Mouse (Mus musculus) heart, embryonic 16.5 days (tissue): Measurements from ENCODE around the gene Gm5460. TPM values are rescaled to one million over a fixed set of nuclear protein-coding genes. Genes with fewer than 3 reads are reported as not detected.

Experiments used
- ATAC-seq: fragments of 200-750 bp; cut with Nextera tagmentation; replicated peaks from 2 replicates; pipeline ENCODE4 v1.8.0; 2017; ENCODE audit warnings: moderate number of reproducible peaks; ENCODE audit not compliant: insufficient read depth, low FRiP score; ENCODE audit errors: extremely low read depth
- H3K27ac ChIP-seq: fragments of 300-500 bp; sonication (generic); 2 replicates; pipeline ENCODE4 v1.5.1; 2014; ENCODE audit warnings: mild to moderate bottlenecking, low read length, control low read depth, moderate library complexity
- H3K27me3 ChIP-seq: fragments of 300-500 bp; sonication (generic); 2 replicates; pipeline ENCODE4 v1.6.1; 2014; ENCODE audit warnings: low read length, mixed read lengths; ENCODE audit not compliant: control insufficient read depth, insufficient read depth
- H3K36me3 ChIP-seq: fragments of 300-500 bp; sonication (generic); 2 replicates; pipeline ENCODE4 v1.6.1; 2014; ENCODE audit not compliant: control insufficient read depth, insufficient read depth
- H3K4me1 ChIP-seq: fragments of 300-500 bp; sonication (generic); 2 replicates; pipeline ENCODE4 v1.6.1; 2014; ENCODE audit warnings: low read length, mixed read lengths; ENCODE audit not compliant: control insufficient read depth, insufficient read depth
- H3K4me2 ChIP-seq: fragments of 300-500 bp; sonication (generic); 2 replicates; pipeline ENCODE4 v1.6.1; 2014; ENCODE audit warnings: low read depth, mild to moderate bottlenecking, control low read depth, low read length
- H3K4me3 ChIP-seq: fragments of 300-500 bp; sonication (generic); 2 replicates; pipeline ENCODE4 v1.5.1; 2014; ENCODE audit warnings: mild to moderate bottlenecking, control low read depth, low read length
- H3K9ac ChIP-seq: fragments of 300-500 bp; sonication (generic); 2 replicates; pipeline ENCODE4 v1.6.1; 2014; ENCODE audit warnings: low read length, control low read depth
- H3K9me3 ChIP-seq: fragments of 300-500 bp; sonication (generic); replicated peaks from 2 replicates; pipeline ENCODE4 v1.6.1; 2016; ENCODE audit warnings: low read length; ENCODE audit not compliant: control insufficient read depth
- WGBS: fragments of 180-500 bp; shearing (Covaris S2); extraction: QIAGEN DNeasy Blood & Tissue Kit; methylation state at CpG from one replicate; pipeline ENCODE4 v1.1.7; 2014; 5-methylcytosine and 5-hydroxymethylcytosine counted together
- polyA plus RNA-seq: library from polyadenylated mRNA; unstranded; fragments of >200 nt; fragmentation: Nextera tagmentation; extraction: Ambion mirVana; gene quantifications from 2 replicates; pipeline ENCODE4 v1.2.1, GENCODE M21; 2015

Gm5460 gene
- not detected in 2 replicates for polyA plus RNA-seq

- Histone ChIP-seq H3K4me2 (no peak within 1 kb of the TSS), H3K9me3 (no peaks in the 10 kb centered on the region), H3K4me1 (no peaks in the 10 kb centered on the region), H3K27me3 (no peaks in the 10 kb centered on the region), H3K36me3 (no peaks in the 10 kb centered on the region), H3K4me3 (no peak within 1 kb of the TSS), H3K9ac (no peak within 1 kb of the TSS), H3K27ac (no peak within 1 kb of the TSS)
- 94% methylated on average over 4 of the region's 4 CpGs for WGBS
- ATAC-seq: no peak
These were observed at the start of gene Gm5460 for GRCm38 (mm10) chr14:34016381-34016780. Gm5460 (plus strand) TSS chr14:34016758.

DNA sequence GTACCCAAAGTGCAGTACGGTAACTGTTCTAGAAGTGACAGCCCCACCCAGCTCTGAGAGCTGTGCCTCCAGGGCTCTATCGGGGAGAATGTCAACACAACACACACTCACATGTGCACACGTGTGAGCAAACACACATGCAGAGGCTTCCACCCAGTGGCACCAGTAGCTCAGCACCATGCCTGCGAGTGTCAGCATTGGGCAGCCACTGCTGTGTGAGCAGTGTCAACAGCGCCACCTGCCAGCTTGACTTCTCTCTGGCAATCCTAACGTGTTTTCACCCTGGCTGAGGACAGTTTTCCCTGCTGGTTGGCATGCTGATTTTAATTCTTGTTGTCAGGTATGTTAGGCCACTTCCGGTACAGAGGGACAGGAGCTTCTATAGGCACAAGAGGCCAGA lies 43.9 kb upstream of the Gm5460 start:
- peaks cover under 1% of the 10 kb centered on the region; the same call in 1 of the 2 replicates for H3K27me3 ChIP-seq
- no peaks in the 10 kb centered on the region for H3K4me1 ChIP-seq
- H3K4me2 ChIP-seq: no peak overlapping the region
- no peak overlapping the region for H3K9ac ChIP-seq
- H3K36me3 ChIP-seq: no peaks in the 10 kb centered on the region
- H3K27ac ChIP-seq: no peak overlapping the region
- no peak for ATAC-seq
- no peaks in the 10 kb centered on the region for H3K9me3 ChIP-seq
- no peak overlapping the region for H3K4me3 ChIP-seq
- WGBS: 42% methylated on average over 7 of the region's 7 CpGs

DNA sequence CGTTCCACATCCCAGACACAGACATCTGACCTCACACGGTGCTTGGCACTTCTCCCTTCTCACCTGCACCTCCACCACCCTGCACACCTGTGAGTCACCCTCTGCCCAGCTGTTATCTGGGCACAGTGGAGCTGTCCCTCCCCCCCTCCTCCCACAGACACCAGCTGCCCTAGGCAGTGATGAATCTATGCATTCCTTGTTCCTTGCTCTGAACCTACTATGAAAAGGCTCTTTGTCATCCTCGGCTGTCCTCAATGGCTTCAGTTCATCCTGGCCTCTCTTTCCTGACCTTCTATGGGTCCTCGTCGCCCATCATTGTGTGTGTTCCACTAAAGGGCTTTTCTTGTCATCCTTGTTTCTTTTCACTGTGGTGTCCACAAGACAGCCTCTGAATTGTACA lies 41.8 kb upstream of the Gm5460 start:
- Histone ChIP-seq H3K4me2 (no peak overlapping the region), H3K9ac (no peak overlapping the region), H3K36me3 (no peaks in the 10 kb centered on the region), H3K27me3 (peaks cover 10% of the 10 kb centered on the region), H3K4me3 (no peak overlapping the region), H3K4me1 (no peaks in the 10 kb centered on the region; the same call in 1 of the 2 replicates), H3K27ac (no peak overlapping the region), H3K9me3 (no peaks in the 10 kb centered on the region)
- ATAC-seq: no peak
- WGBS: 63% methylated on average over 5 of the region's 5 CpGs

DNA sequence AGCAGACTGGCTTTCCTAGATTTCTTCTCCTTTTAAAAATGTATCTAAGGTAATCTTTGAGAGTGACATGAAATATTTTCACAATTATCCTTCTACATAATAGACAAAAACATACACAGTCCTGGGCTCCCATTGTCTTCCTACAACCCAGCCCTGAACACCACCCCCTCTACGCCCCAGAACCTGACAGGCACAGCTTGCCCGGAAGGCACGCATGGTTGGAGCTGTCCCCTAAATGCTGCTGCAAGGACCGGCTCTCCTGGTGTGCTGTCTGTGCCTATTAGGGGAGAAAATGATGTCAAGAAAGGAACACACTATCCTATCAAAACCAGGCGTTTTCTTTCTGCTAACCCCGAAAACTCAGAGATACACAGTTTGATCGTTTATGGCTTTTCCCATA lies 38.8 kb upstream of the Gm5460 start:
- Histone ChIP-seq H3K4me2 (no peak overlapping the region), H3K4me3 (no peak overlapping the region), H3K9ac (no peak overlapping the region), H3K36me3 (no peaks in the 10 kb centered on the region), H3K27ac (no peak overlapping the region), H3K9me3 (no peaks in the 10 kb centered on the region), H3K4me1 (no peaks in the 10 kb centered on the region; the same call in 1 of the 2 replicates), H3K27me3 (peaks cover 10% of the 10 kb centered on the region)
- no peak for ATAC-seq
- 41% methylated on average over 7 of the region's 7 CpGs for WGBS

DNA sequence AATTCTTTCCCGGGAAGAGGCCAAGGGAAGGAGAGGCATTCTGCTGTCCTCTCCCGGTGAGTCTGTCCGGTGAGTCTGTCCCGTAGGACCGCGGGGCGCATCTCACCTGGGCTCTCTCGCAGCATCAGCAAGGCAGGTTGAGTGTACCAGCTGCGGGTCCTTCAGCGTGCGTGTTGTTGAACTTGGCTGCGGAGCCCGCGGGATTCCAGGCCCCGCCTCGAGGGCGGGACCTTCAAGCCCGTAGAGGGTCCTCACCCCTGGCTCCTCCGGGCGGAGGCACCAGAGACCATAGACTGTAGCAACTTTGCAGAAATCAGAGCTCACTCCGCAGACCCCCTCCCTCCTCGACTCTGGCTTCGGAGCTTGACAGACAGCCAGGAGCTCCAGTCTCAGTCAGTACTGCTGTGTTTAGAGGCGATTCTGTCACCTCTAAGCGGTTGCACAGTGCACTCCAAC lies 37.9 kb upstream of the Gm5460 start, which contains the start of gene Zfp488:
TSS of gene Zfp488 (minus strand) at position 161 of the 456 bp plus-strand sequence.
- Histone ChIP-seq H3K36me3 (no peaks in the 10 kb centered on the region), H3K27me3 (peaks cover 10% of the 10 kb centered on the region), H3K9me3 (no peaks in the 10 kb centered on the region), H3K4me2 (peak within 1 kb of the TSS; percentile 69), H3K9ac (no peak within 1 kb of the TSS), H3K27ac (no peak within 1 kb of the TSS), H3K4me1 (no peaks in the 10 kb centered on the region; the same call in 1 of the 2 replicates), H3K4me3 (peak within 1 kb of the TSS; percentile 43)
- ATAC-seq: no peak
- WGBS: under 1% methylated on average over 25 of the region's 25 CpGs

DNA sequence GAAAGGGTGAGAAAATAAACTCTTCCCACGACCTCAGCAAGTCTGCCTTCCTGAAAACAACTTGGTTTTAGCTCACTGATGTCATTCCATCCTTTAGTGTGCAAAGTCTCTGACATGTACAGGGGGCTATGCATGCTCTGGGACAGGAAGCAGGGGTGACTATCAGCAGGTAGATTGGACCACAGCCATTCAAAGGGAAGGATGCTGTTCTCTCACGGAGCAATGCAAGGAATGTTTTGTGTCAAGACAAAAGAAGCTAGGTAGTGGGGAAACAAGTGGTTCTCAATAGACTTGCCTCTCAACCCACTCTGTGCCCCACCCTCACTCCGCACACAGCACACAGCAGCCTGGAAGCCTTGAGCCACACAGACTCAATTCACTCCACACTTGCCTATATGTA lies 27.4 kb upstream of the Gm5460 start:
- H3K4me3 ChIP-seq: no peak overlapping the region
- H3K27me3 ChIP-seq: no peaks in the 10 kb centered on the region
- H3K4me2 ChIP-seq: no peak overlapping the region
- H3K9me3 ChIP-seq: no peaks in the 10 kb centered on the region
- no peak for ATAC-seq
- H3K36me3 ChIP-seq: no peaks in the 10 kb centered on the region
- WGBS: 44% methylated on average over 3 of the region's 3 CpGs
- H3K4me1 ChIP-seq: 0 out of 2 replicates have a peak, but pooled peaks cover 2% of the 10 kb centered on the region
- H3K27ac ChIP-seq: no peak overlapping the region
- H3K9ac ChIP-seq: no peak overlapping the region

DNA sequence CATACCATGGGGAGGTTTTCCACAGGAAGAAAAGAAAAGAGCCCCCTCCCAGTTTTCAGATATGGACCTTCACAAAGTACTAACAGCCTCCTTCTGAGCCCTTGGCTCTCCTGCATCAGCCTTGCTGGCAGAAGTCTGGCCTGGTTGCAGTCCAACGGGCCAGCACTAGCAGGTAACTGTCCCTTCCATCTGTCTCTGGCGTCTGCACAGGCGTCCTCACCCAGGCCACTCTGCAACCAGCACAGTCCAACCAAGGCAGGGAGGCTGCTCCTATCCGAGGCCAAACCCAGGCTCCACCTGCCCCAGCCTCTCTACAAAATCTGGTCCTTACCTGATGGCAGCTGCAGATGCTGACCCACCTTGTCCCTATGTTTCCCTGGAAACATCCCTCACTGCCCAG lies 24.6 kb upstream of the Gm5460 start:
- no peaks in the 10 kb centered on the region for H3K27me3 ChIP-seq
- H3K4me2 ChIP-seq: no peak overlapping the region
- H3K4me3 ChIP-seq: no peak overlapping the region
- no peaks in the 10 kb centered on the region for H3K36me3 ChIP-seq
- H3K9ac ChIP-seq: no peak overlapping the region
- ATAC-seq: no peak
- no peaks in the 10 kb centered on the region for H3K9me3 ChIP-seq
- no peak overlapping the region for H3K27ac ChIP-seq
- 0 out of 2 replicates have a peak, but pooled peaks cover 2% of the 10 kb centered on the region for H3K4me1 ChIP-seq
- WGBS: 60% methylated on average over 4 of the region's 4 CpGs

DNA sequence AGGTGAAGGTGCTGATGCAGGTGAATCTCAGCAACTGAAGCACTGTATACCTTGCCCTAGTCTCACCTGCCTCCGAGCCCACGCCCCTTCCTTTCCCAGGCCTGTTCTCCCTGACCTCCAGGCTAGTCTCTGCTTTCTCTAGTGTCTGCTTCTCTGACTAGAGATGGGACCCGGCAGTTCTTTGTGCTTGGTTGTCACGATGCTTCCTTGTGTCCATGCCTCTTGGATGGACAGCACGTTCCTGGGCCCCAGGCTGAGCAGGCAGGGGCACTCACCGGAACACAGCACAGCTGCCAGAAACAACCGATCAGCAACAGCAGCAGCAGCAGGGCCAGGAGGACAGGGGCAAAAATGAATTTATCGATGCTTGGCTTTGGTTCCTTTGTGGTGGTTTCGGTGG lies 23.5 kb upstream of the Gm5460 start:
- no peaks in the 10 kb centered on the region for H3K9me3 ChIP-seq
- H3K4me3 ChIP-seq: no peak overlapping the region
- no peaks in the 10 kb centered on the region for H3K36me3 ChIP-seq
- H3K27me3 ChIP-seq: no peaks in the 10 kb centered on the region
- no peak overlapping the region for H3K4me2 ChIP-seq
- WGBS: 90% methylated on average over 9 of the region's 9 CpGs
- no peak for ATAC-seq
- H3K9ac ChIP-seq: no peak overlapping the region
- no peak overlapping the region for H3K27ac ChIP-seq
- H3K4me1 ChIP-seq: 0 out of 2 replicates have a peak, but pooled peaks cover 2% of the 10 kb centered on the region

GRCm38 (mm10) chr14:33993521-33994289 lies 22.9 kb upstream of the Gm5460 start:
- Histone ChIP-seq H3K4me1 (0 out of 2 replicates have a peak, but pooled peaks cover 2% of the 10 kb centered on the region), H3K27ac (no peak overlapping the region), H3K4me2 (no peak overlapping the region), H3K9me3 (no peaks in the 10 kb centered on the region), H3K4me3 (no peak overlapping the region), H3K36me3 (no peaks in the 10 kb centered on the region), H3K27me3 (no peaks in the 10 kb centered on the region), H3K9ac (no peak overlapping the region)
- WGBS: 80% methylated on average over 6 of the region's 6 CpGs
- ATAC-seq: peak; percentile 45
